Mouse (Mus musculus): ENCODE results near the gene Olfr954.

Gene Olfr954

GRCm38 (mm10) chr9:39456401-39456800 is at the start of gene Olfr954:
Olfr954 (plus strand) TSS chr9:39456701.
- DNase-seq (ENCODE audit: low read depth, low spot score): no peak
- no peaks in the 10 kb centered on the region for H3K36me3 ChIP-seq (ENCODE audit: control insufficient read depth, insufficient read depth, low read length, poor library complexity, severe bottlenecking)
- no peaks in the 10 kb centered on the region for H3K27me3 ChIP-seq (ENCODE audit: control insufficient read depth, insufficient read depth, low read length, poor library complexity, severe bottlenecking)

GRCm38 (mm10) chr9:39427048-39427447 is 29.5 kb upstream of the Olfr954 start, which contains the start of gene Olfr952:
Olfr952 (minus strand) TSS chr9:39427148.
- Histone ChIP-seq H3K27me3 (ENCODE audit: control insufficient read depth, insufficient read depth, low read length, poor library complexity, severe bottlenecking) (no peaks in the 10 kb centered on the region), H3K36me3 (ENCODE audit: control insufficient read depth, insufficient read depth, low read length, poor library complexity, severe bottlenecking) (no peaks in the 10 kb centered on the region)
- no peak for DNase-seq (ENCODE audit: low read depth, low spot score)

GRCm38 (mm10) chr9:39471844-39472243 is 15.3 kb downstream of the Olfr954 start, which contains the start of gene Olfr955:
Olfr955 (minus strand) TSS chr9:39471944.
- H3K36me3 ChIP-seq (ENCODE audit: control insufficient read depth, insufficient read depth, low read length, poor library complexity, severe bottlenecking): no peaks in the 10 kb centered on the region
- no peak for DNase-seq (ENCODE audit: low read depth, low spot score)

GRCm38 (mm10) chr9:39493895-39494294 is 37.4 kb downstream of the Olfr954 start, which contains the start of gene Olfr44:
Olfr44 (minus strand) TSS chr9:39493995.
- H3K36me3 ChIP-seq (ENCODE audit: control insufficient read depth, insufficient read depth, low read length, poor library complexity, severe bottlenecking): no peaks in the 10 kb centered on the region
- no peaks in the 10 kb centered on the region for H3K27me3 ChIP-seq (ENCODE audit: control insufficient read depth, insufficient read depth, low read length, poor library complexity, severe bottlenecking)

More at GRCm38 (mm10) chr9:39471844-39472243, 15.3 kb downstream of the Olfr954 start, which contains the start of gene Olfr955:
- H3K27me3 ChIP-seq (ENCODE audit: control insufficient read depth, insufficient read depth, low read length, poor library complexity, severe bottlenecking): no peaks in the 10 kb centered on the region

GRCm38 (mm10) chr9:39508998-39509397 is 52.5 kb downstream of the Olfr954 start:
- no peak for DNase-seq (ENCODE audit: low read depth, low spot score)
- H3K27me3 ChIP-seq (ENCODE audit: control insufficient read depth, insufficient read depth, low read length, poor library complexity, severe bottlenecking): no peaks in the 10 kb centered on the region
- H3K36me3 ChIP-seq (ENCODE audit: control insufficient read depth, insufficient read depth, low read length, poor library complexity, severe bottlenecking): no peaks in the 10 kb centered on the region

More at GRCm38 (mm10) chr9:39493895-39494294, 37.4 kb downstream of the Olfr954 start, which contains the start of gene Olfr44:
- DNase-seq (ENCODE audit: low read depth, low spot score): no peak

- Histone ChIP-seq H3K36me3 (ENCODE audit: control insufficient read depth, insufficient read depth, low read length, poor library complexity, severe bottlenecking) (no peaks in the 10 kb centered on the region), H3K27me3 (ENCODE audit: control insufficient read depth, insufficient read depth, low read length, poor library complexity, severe bottlenecking) (no peaks in the 10 kb centered on the region)
- no peak for DNase-seq (ENCODE audit: low read depth, low spot score)
These were observed 52.9 kb downstream of the Olfr954 start for GRCm38 (mm10) chr9:39509412-39509811.
